Mouse (Mus musculus): Measurements from ENCODE around the gene Gm45808.
"Not testable (repeated sequence)": the region's sequence is repeated elsewhere in the genome, so short reads cannot be mapped to it uniquely, and the experiment has no call there.

Gm45808 gene

GRCm38 (mm10) chr7:45467090-45467670 is 19.4 kb downstream of the Gm45808 start:
- no peak for DNase-seq (ENCODE audit: low spot score)

DNA sequence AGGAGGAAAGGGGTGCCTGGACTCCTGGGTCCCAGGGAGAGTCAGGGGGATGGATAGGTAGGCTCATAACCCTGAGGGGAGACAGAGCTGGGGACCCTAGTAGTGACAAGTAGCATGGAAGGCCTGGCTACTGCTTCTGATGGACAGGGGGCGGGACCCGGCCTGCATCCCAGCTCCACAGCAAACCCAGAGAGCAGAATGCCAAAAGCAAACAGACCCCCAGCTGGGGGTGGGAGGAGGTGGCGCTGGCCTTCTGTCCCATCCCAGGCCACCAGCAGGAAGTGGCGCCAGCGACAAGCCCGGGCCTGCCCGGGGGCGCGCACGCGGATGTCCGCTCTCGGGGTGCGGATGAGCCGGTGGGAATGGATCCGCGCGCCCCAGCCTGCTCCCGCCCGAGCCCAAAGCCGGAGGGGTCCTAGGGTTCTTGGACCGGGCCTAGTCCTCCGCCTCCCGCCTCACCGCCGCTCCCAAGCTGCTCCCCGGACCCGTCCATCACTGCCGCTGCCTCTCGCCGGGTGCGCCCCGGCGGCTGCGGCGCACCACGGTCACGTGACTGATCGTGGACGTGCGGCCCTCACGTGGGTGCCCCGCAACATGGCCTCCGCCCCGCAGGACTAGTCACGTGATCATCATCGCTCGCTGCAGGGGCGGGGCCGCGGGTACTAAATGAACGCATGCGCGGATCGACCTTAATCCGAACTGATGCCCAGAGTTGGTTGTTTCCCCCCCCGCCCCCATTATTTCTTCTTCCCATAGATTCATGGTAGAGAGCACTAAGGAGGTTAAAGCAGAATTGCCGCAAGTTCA is 20.1 kb downstream of the Gm45808 start, which contains the start of gene Bax:
Bax (minus strand) TSS at position 616 of the 807 bp plus-strand sequence.
- peak; percentile 91 for DNase-seq (ENCODE audit: low spot score)

- no peak for DNase-seq (ENCODE audit: low spot score)
These were observed 21.1 kb downstream of the Gm45808 start for GRCm38 (mm10) chr7:45465549-45465948.

- DNase-seq (ENCODE audit: low spot score): no peak
These were observed 21.5 kb downstream of the Gm45808 start for GRCm38 (mm10) chr7:45465112-45465511.

GRCm38 (mm10) chr7:45463987-45464778 is 22.4 kb downstream of the Gm45808 start:
- no peak for DNase-seq (ENCODE audit: low spot score)

- DNase-seq (ENCODE audit: low spot score): not testable (repeated sequence)
These were observed 23.7 kb downstream of the Gm45808 start for GRCm38 (mm10) chr7:45462868-45463267.

DNA sequence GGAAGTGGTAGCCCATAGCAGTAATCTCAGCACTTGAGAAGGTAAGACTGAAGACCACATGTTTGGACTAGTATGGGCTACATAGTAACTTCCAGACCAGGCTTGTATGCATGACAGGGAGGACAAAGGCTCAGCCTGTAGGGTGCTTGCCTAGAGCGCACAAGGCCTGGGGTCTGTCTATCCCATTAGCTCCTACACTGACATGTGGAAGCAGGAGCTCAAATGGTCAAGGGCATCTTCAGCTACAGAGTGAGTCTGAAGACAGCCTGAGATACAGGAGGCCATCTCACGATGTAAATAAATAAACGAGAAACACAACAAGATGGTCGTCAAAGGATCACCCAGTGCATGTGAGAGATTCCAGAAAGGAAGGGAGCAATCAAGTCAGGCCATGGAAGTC is 24.3 kb downstream of the Gm45808 start:
- no peak for DNase-seq (ENCODE audit: low spot score)

DNA sequence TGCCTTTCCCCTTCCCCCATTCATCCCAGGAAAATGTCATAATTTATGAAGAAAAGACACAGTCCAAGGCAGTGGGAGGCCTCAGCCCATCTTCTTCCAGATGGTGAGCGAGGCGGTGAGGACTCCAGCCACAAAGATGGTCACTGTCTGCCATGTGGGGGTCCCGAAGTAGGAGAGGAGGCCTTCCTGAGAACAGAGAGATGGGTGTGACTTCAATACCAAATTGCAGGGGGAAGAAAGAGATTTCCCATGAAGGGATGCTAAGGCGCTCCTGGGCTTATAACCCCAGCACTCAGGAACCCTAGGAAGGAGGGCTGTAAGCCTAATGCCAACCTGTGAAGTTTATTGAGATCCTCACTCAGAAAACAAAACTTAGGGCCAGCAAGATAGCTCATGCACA is 24.8 kb downstream of the Gm45808 start:
- no peak for DNase-seq (ENCODE audit: low spot score)

GRCm38 (mm10) chr7:45461326-45461725 is 25.3 kb downstream of the Gm45808 start:
- no peak for DNase-seq (ENCODE audit: low spot score)

DNA sequence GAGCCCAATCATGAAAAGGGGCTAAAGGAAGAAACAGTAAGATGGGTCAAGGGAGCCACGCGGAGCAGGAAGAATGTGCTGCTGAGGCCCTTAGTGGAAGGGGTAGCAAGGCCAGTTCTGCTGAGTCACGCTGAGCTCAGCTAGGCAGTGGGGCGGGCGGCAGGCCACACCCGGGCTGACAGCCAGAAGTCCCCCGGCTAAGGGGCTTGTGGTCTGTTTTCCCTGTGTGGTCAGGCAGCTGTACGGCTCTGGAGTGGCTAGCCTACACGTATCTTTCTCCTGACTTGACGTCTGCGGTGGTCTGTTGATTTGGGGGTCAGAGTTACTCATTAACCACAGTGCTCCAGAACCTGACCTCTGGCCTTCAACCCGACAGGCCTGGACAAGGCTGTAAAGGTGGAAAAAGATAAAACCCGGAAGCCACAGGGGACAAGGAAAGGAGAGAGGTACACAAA is 25.7 kb downstream of the Gm45808 start:
- peak; percentile 93 for DNase-seq (ENCODE audit: low spot score)

DNA sequence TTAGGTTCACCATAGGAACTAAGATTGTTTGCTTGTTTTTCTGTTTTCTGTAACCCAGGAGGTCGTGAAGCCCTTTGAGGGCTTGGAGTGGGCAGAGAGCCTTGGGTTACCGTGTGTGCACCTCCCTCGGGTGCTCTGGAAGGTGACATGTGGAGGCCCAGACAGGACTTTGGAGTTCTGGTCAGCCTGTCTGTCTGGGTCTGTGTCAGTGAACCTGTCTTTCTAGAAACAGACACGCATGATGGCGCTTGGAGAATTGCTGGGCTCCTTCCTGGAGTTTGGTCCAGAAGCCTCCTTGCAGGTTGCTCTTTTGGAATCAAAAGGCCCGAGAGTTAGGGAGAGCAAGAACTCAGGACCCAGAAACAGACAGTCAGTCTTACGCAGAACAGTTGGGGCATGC is 26.2 kb downstream of the Gm45808 start:
- DNase-seq (ENCODE audit: low spot score): no peak

GRCm38 (mm10) chr7:45459564-45460140 is 27.0 kb downstream of the Gm45808 start, which contains the start of gene Ftl1:
Ftl1 (minus strand) TSS chr7:45459884.
- DNase-seq (ENCODE audit: low spot score): peak; percentile 99

DNA sequence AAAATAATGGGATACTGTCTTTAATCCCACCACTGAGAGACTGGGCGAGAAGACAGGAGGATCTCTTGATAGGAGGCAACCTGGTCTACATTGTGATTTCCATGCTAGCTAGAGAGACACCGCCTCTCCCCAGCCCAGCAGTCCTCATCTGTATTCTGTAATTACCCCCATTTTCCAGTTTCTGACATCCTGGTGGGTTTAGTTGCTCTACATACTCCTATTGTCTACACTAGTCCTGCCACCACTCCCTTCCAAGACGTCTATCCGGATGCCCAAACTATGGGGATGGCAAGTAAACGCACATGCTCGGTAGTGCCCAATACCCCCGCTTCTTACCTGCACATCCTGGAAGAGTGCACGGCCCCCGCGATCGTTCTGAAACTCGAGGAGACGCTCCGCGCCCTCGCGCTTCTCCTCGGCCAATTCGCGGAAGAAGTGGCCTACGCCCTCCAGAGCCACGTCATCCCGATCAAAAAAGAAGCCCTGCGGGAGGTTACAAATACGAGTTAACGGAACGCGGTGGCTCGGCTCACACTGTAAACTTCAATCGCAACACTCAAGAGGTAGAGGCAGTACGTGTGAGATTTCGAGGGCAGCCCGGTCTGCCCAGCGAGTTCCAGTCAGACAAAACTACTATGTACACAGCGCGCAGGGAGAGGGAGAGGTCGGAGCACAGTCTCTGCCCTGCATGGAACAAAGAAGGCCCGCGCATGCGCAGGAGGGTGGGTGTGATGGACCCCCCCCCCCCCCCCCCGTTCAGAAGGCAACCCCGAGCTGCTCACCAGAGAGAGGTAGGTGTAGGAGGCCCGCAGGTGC is 27.7 kb downstream of the Gm45808 start:
- DNase-seq (ENCODE audit: low spot score): peak; percentile 87

DNA sequence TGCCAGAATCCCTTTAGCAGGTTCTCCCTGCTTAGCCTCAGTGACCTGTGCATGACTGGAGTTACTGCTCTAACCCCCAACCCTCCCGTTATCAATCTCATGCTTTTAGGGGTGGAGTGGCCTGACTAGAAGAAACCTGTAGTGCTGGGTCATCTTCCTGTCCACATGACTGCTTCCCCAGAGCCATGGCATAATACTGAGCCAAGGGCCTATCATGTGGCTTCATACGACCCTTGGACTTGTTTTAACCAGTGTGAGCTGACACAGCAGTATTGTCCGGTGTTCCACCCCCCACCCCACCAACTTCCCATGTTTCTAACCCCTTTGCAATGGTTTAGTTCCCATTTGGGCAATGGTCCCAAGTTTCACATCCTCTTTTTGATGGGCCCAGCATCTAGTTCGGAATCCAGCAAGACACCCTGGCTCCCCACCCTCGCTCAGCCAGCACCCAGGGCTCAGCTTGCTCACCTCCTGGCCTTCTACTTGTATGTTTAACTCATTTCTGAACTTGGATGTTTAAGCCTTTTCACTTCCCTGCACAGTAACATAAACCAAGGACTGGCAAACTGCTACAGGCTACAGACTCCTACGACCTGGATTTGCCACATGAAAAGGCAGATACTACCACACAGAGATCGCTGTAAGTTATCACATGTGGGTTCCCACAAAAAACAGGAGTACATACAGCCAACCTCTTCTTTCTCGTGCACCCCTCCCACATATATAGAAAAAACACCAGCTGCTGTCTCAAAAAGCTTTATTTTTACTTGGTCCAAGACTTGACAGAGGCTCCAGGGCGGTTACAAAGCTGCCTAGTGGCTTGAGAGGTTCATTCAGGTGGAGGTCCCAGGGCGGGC is 29.2 kb downstream of the Gm45808 start:
- DNase-seq (ENCODE audit: low spot score): peak; percentile 91

DNA sequence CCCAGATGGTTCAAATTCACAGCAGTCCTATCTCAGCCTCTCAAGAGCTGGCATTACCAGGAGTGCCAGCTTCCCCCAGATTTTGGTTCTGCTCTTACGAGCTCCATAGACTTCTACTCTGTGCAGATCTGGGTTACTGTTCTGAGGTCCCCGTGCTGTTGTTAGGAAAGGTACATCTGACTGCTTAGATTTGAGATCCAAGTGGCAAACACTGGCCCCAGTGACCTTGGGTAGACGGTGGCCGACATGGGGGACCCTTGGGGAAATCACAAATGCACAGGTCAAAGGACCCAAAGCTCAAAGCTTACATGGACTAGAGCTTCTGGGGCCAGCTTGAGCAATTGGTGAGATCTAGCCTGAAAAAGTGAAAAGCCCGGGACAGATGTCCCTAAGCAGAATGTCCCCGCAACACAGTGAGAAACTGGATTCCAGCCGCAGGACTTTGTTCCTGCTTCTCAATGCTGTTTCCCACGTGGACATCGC is 29.8 kb downstream of the Gm45808 start:
- no peak for DNase-seq (ENCODE audit: low spot score)

DNA sequence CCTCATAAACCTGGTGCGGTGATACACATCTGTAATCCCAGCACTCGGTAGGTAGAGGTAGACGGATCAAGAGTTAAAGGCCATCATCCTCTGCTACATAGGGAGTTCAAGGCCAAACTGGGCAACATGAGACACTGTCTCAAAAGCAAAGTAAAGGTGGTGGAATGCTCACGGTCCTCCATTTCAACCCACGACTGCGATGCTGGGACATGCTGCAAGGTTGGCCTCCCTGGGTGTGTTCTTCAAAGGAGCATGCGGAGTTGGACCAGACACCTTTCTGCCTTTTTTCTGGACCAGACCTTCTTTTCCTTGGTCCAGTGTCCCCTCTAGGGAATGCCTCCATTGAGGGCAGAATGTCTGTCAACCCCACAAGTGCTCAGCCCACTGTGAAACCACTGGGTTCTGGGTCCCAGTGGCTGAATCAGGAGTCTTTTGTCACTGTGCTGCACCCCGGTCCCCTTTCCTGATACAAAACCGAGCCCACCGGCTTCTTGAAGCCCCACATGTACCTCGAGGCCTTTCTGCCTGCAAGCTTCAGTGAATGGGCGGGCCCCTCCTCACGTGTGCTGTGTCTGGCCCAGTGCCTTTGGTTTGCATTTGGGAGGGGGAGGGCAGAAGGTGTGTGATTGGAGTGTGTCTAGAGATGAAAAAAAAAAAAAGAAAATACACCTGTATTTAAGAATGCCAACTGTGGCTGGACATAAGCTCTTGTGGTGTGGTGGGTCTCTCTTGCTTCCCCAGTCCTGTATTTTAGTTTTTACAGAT is 30.5 kb downstream of the Gm45808 start:
- peak; percentile 62 for DNase-seq (ENCODE audit: low spot score)

- DNase-seq (ENCODE audit: low spot score): no peak
These were observed 31.6 kb downstream of the Gm45808 start for GRCm38 (mm10) chr7:45454971-45455370.

DNA sequence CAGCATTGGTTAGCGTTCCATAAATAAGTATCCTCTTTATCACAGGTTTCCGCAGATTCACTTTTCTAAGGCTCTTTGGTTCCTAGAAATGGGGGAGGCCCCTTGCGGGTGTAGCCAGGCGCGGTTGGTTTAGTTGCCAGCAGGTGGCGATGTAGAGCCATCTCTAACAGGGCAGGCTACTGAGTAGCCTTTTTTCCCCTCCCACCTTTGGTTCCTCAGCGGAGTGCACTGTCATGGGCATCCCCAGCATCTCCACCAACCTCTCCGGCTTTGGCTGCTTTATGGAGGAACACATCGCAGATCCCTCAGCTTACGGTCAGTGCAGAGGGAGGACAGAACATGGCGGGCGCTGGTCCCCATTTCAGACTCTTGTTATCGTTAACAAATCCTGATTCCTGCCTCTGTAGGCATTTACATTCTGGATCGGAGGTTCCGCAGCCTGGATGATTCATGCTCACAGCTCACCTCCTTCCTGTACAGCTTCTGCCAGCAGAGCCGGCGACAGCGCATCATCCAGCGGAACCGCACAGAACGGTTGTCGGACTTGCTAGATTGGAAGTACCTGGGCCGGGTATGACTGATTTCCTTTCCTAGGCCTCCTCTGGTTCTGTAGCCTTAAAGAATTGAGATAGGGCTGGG is 35.1 kb downstream of the Gm45808 start:
- peak; percentile 69 for DNase-seq (ENCODE audit: low spot score)

- no peak for DNase-seq (ENCODE audit: low spot score)
These were observed 36.6 kb downstream of the Gm45808 start for GRCm38 (mm10) chr7:45449974-45450373.
